Mouse (Mus musculus): ENCODE results near the gene Asna1. TPM values are rescaled to one million over a fixed set of nuclear protein-coding genes. Genes with fewer than 3 reads are reported as not detected.

Asna1 gene
- total RNA-seq, 1 experiment from 2014 or later: 49.6 TPM

DNA sequence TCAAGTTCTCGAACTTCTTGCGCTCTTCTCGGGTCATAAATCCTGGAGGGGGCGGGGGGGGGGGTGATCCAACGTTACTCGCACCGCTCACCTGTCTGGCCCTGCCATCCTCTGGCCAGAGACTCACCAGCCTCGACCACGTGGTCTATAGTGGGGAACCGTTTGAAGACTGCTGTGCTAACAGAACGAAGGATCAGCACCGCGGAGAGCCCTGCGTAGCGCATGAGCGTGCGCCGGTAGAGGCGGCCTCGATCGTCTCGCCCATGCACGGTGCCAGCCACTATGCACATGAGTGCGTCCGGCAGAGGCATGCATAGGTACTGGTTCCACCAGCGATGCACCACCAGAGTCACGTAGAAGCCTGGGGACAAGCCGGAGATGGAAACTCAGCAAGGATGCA, 13.8 kb downstream of the Asna1 start:
- peak in 1 of 2 experiments; percentile 31; a peak in 1 of 4 replicates for ATAC-seq (replicated peaks in 1 of 2; ENCODE audit: insufficient read depth in 1 of 2, low FRiP score in 2 of 2, low TSS enrichment in 1 of 2, low read depth in 1 of 2, poor library complexity in 2 of 2, severe bottlenecking in 2 of 2)

DNA sequence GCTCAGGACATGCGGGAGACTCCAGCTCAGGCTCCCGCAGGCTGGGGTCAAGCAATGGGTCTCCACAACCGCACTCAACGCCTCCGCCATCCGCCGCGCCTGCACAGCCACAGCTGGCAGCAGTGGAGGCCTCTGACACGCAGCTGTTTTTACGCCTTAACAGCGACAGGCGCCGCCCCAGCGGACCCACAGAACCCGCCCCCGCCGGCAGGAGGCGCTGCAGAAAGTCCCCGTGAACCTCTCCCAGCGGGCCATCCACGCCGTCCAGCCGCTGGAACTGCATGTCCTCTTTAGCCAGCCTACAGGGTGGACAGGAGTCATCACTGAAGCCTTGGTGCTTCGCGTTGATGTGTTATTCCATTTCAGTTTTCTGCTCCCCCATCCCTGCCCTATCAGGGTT, 17.4 kb downstream of the Asna1 start:
- ATAC-seq (replicated peaks in 1 of 2; ENCODE audit: insufficient read depth in 1 of 2, low FRiP score in 2 of 2, low TSS enrichment in 1 of 2, low read depth in 1 of 2, poor library complexity in 2 of 2, severe bottlenecking in 2 of 2): 0 out of 4 replicates have a peak, but pooled peaks of 1 of the 2 experiments have one; percentile 16

DNA sequence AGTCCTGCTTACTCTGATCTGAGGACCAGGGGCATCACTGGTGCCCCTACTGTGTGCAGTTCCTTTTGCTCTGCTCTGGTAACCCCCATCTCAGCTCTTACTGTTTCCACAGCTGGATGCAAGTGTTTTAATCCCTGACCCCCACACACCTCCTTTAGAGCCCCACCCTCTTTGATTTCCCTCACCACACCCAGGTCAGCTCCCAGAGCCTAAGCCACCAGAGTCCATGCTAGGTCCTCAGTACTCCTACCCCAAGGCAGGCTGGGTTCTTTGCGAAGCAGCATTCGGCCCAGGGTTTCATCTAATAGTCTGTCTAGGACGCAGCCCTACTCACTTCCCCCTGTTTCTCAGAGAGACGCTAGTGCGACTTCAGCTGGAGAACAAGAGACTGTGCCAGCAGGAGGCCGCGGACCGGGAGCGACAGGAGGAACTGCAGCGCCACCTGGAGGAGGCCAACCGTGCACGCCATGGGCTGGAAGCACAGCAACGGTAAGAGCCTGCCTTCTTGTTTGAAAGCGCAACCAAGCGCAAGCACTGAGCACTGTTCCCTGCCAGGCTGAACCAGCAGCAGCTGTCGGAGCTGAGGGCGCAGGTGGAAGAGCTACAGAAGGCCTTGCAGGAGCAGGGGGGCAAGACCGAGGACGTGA, 27.3 kb downstream of the Asna1 start:
- peak; percentile 96 to 99 for ATAC-seq (replicated peaks in 1 of 2; ENCODE audit: insufficient read depth in 1 of 2, low FRiP score in 2 of 2, low TSS enrichment in 1 of 2, low read depth in 1 of 2, poor library complexity in 2 of 2, severe bottlenecking in 2 of 2)

DNA sequence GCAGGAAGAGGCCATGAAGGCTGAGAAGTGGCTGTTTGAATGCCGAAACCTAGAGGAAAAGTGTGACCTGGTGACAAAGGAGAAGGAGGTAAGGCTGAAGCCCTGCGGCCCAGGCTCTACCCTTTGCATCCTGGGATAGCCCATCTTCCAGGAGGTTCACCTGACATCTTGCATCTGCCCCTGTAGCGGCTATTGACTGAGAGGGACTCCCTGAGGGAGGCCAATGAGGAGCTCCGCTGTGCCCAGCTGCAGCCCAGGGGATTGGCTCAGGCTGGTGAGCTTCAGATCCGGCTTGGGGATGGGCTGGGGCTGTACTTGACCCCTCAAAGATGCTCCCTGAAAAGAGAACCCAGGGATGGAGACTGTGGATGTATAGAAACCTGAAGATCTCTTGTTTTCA, 28.1 kb downstream of the Asna1 start:
- ATAC-seq (replicated peaks in 1 of 2; ENCODE audit: insufficient read depth in 1 of 2, low FRiP score in 2 of 2, low TSS enrichment in 1 of 2, low read depth in 1 of 2, poor library complexity in 2 of 2, severe bottlenecking in 2 of 2): no peak

DNA sequence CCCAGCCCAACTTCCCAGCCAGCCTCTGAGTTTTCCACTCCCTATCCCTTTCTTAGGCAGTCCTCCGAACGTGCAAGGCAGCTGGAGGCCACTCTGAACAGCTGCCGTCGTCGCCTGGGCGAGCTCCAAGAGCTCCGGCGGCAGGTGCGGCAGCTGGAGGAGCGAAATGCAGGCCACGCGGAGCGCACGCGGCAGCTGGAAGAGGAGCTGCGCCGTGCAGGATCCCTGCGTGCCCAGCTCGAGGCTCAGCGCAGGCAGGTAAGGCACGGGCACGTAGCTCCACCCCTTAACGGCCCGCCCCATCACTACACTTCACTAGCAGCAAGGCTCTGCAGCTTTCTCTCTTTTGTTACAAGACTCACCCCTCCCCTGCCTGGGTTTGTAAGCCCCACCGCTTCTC, 29.4 kb downstream of the Asna1 start:
- ATAC-seq (replicated peaks in 1 of 2; ENCODE audit: insufficient read depth in 1 of 2, low FRiP score in 2 of 2, low TSS enrichment in 1 of 2, low read depth in 1 of 2, poor library complexity in 2 of 2, severe bottlenecking in 2 of 2): no peak

DNA sequence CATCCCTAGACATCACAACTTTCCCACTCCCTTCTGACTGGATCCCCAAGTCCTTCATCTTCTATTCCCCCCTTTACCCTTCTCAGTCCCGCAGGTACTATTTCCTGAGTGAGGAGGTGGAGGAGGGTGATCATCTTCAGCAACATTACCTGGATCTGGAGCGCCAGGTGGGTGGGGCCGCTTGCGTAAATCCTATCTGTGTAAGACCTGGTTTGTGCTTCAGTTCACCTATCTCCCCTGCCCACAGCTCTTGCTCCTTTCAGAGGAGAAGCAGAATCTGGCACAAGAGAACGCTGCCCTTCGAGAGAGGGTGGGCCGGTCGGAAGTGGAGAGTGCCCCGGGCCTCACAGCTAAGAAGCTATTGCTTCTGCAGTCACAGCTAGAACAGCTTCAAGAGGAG, 30.7 kb downstream of the Asna1 start:
- no peak for ATAC-seq (replicated peaks in 1 of 2; ENCODE audit: insufficient read depth in 1 of 2, low FRiP score in 2 of 2, low TSS enrichment in 1 of 2, low read depth in 1 of 2, poor library complexity in 2 of 2, severe bottlenecking in 2 of 2)

DNA sequence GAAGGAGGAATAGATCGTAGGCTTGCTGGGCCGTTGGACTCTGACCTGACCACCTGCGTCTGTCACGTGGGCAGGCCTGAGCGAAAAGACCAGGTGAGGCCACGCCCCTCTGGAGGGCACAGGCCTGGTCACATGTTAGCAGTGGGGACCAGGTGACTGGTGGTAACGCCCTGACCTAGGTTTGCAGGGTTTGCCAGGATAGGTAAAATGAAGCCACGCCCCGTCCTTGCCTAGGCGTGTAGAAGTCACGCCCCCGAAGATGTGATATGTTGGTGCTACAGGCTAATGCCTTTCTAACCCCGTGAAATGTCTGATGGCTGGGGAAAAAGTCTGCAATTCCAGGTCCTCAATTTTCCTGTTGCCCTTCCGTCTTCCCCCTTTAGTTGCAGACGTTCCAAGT, 34.2 kb downstream of the Asna1 start:
- ATAC-seq (replicated peaks in 1 of 2; ENCODE audit: insufficient read depth in 1 of 2, low FRiP score in 2 of 2, low TSS enrichment in 1 of 2, low read depth in 1 of 2, poor library complexity in 2 of 2, severe bottlenecking in 2 of 2): peak in 1 of 2 experiments; percentile 8; a peak in 1 of 4 replicates

DNA sequence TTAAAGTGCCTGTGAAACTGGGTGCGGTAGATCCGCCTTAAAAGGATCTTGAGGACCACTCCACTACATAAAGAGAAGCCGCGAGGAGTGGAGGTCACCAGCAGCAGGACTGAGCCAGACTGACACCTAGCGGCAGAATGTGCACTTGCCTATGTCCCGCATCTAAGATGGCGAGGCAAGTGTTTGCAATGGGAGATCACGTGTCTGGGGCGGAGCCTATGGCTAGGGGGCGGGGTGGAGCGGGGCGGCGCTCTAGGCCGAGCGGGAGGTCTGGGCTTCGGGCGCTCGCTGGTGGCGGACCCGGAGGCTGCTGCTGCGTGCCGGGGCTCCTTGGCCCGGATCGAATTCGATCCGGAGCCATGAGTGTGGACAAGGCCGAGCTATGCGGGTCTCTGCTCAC, 34.7 kb downstream of the Asna1 start, which contains the start of gene Hook2:
Gene Hook2, plus strand, starts transcription at position 255 of the 400 bp plus-strand sequence.
- ATAC-seq (replicated peaks in 1 of 2; ENCODE audit: insufficient read depth in 1 of 2, low FRiP score in 2 of 2, low TSS enrichment in 1 of 2, low read depth in 1 of 2, poor library complexity in 2 of 2, severe bottlenecking in 2 of 2): peak; percentile 79 to 87

DNA sequence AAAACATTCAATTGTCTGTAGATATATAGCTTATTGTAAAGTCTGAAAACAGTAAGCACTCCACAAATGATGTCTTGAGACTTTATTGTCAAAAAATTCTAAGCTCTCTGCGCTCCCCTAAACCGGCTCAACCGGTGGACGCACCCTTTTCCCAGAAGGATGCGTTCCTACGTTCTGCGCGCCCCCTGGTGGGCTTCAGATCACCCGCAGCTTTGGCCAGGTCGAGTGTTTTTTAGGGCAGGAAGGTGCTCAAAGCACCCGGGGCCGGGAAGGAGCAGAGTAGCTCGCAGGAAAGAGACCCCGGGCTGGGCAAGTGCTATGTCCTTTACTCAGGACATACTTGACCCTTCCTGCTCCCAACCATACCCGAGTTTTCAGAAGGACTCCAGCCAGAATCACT, 35.3 kb downstream of the Asna1 start:
- ATAC-seq (replicated peaks in 1 of 2; ENCODE audit: insufficient read depth in 1 of 2, low FRiP score in 2 of 2, low TSS enrichment in 1 of 2, low read depth in 1 of 2, poor library complexity in 2 of 2, severe bottlenecking in 2 of 2): peak; percentile 43 to 51; a peak in 3 of 4 replicates

DNA sequence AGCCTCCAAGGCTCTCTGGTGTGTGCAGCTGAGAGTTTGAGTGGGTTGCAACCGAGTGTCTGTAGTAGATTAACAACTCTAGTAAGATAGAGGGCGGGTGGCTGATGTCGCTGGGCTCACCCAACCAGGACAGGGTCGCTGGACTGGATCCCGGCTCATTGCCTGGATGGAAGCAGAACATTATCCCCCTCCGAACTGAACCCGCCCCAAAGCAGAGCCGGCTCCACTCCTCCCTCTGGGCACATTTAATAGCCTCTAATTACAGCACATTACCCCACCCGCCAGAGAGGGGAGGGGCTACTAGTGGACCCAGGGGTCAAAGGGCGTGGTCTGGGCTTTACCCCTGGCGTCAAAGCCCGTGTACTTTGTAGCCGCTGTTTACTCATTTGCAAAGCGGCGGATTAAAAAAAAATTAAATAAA, 35.8 kb downstream of the Asna1 start:
- ATAC-seq (replicated peaks in 1 of 2; ENCODE audit: insufficient read depth in 1 of 2, low FRiP score in 2 of 2, low TSS enrichment in 1 of 2, low read depth in 1 of 2, poor library complexity in 2 of 2, severe bottlenecking in 2 of 2): no peak

DNA sequence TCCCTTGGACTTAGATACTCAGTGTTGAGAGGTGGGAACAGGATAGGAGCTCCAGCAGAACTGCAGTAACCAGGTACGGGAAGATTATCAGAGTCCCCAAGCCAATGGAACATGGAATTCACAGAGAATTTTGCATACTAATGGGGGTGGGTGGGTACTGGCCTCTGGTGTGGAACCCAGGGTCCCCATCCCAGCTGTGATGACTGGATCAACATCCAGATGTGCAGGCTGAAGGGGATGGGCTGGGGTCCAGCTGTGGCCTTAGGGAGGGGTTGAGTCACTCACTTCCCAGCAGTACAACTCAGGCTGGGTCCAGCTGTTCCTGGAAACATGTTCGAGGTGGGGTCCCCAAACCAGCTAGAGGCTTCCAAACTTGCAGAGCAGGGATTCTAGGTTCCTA, 37.2 kb downstream of the Asna1 start:
- no peak for ATAC-seq (replicated peaks in 1 of 2; ENCODE audit: insufficient read depth in 1 of 2, low FRiP score in 2 of 2, low TSS enrichment in 1 of 2, low read depth in 1 of 2, poor library complexity in 2 of 2, severe bottlenecking in 2 of 2)

DNA sequence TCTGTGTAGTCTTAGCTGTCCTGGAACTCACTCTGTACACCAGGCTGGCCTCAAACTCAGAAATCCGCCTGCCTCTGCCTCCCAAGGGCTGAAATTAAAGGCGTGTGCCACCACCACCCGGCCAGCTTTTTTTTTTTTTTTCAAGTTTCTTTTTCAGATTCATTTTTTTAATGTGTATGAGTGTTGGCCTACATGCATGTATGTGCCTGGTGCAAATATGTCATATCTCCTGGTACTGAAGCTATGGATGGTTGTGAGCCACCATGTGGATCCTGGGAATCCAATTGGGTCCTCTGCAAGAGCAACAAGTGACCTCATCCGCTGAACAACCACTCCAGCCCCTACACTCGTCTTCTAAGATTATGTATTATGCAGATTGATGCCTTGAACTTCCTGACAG, 37.7 kb downstream of the Asna1 start:
- ATAC-seq (replicated peaks in 1 of 2; ENCODE audit: insufficient read depth in 1 of 2, low FRiP score in 2 of 2, low TSS enrichment in 1 of 2, low read depth in 1 of 2, poor library complexity in 2 of 2, severe bottlenecking in 2 of 2): no peak

DNA sequence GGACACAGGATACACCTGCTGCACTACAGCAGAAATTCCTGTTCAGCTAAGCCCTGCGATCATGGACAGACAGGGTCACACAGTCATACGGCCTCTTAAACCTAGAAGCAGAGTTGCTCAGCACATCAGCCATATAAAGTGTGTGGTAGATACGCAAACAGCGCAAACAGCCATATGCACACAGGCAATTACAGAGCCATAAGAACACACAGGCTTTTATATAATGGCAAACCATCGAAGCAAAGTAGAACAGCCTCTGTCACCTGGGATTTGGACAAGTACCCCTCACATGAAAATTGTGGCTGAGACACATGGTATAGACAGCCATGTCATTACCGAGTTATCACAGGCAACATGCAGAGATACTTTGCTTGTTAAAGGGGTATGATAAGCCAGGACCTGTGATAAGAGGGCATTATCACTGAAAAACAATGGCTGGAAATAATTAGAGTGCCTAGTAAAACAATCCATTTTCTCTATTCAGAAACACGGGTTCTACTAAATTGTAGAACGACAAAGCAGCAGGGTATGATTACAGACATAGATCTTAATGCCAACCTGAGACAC, 38.6 kb downstream of the Asna1 start:
- peak in 1 of 2 experiments; percentile 8; a peak in 2 of 4 replicates for ATAC-seq (replicated peaks in 1 of 2; ENCODE audit: insufficient read depth in 1 of 2, low FRiP score in 2 of 2, low TSS enrichment in 1 of 2, low read depth in 1 of 2, poor library complexity in 2 of 2, severe bottlenecking in 2 of 2)

DNA sequence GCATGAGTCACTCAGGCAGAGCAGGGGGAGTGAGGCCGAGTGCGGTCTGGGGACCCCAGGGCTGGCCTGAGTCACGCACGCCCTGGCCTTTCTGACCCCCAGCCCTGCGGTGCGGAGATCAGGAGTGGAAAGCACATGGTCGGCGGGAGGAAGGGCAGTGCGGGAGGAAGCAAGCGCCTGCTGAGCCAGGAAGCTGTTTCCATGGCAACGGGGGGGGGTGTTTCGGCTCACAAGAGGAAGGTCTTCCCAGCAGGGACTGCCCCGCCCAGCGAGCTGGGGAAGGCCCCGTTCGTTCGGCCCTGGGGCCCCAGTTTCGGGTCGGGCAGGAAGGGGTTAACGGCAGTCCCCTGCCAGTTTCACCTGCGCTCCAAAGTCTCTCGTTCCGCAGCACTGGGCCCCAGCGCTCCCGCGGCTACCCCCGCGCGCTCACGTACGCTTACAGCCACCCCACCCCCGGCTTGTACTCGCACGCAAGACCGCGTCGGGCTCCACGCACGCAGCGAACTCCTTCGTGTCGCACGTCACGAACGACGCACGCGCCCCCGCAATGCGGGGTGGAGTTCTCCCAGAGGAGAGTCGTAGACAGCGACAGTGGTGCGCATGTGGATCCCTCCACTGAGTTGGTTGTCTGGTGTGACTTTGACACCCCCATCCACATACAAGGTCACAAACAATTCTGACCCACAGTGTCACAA, 39.2 kb downstream of the Asna1 start:
- ATAC-seq (replicated peaks in 1 of 2; ENCODE audit: insufficient read depth in 1 of 2, low FRiP score in 2 of 2, low TSS enrichment in 1 of 2, low read depth in 1 of 2, poor library complexity in 2 of 2, severe bottlenecking in 2 of 2): peak; percentile 60 to 63

DNA sequence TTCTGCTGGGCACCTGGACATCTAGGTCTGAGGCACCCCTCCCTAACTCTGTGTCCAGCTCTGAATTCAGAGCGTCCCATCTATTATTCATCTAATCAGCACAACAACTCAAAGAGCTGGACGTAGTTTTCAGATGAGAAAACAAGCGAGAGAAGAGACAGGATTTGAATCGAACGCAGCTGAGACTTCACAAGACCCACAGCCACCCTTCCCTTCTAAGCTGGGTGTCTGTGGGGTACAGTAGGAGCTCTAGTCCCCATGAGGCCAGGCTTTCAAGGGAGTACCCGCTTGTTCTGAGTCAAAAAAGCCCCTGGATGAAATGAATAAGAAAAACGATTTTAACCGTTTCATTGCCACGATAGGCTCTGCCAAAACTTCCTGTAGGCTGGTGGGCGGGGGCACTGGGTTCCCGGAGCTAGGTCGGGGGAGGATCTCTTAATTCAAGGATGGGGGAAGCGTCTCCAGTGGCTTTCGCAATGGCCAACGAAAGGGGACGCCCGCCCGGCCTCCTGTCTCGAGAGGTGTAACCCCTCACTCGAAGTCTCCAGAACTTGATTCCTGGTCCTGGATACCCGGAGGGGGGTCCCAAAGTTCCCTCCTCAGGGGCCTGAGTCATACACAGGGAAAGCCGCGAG, 39.9 kb downstream of the Asna1 start:
- no peak for ATAC-seq (replicated peaks in 1 of 2; ENCODE audit: insufficient read depth in 1 of 2, low FRiP score in 2 of 2, low TSS enrichment in 1 of 2, low read depth in 1 of 2, poor library complexity in 2 of 2, severe bottlenecking in 2 of 2)

DNA sequence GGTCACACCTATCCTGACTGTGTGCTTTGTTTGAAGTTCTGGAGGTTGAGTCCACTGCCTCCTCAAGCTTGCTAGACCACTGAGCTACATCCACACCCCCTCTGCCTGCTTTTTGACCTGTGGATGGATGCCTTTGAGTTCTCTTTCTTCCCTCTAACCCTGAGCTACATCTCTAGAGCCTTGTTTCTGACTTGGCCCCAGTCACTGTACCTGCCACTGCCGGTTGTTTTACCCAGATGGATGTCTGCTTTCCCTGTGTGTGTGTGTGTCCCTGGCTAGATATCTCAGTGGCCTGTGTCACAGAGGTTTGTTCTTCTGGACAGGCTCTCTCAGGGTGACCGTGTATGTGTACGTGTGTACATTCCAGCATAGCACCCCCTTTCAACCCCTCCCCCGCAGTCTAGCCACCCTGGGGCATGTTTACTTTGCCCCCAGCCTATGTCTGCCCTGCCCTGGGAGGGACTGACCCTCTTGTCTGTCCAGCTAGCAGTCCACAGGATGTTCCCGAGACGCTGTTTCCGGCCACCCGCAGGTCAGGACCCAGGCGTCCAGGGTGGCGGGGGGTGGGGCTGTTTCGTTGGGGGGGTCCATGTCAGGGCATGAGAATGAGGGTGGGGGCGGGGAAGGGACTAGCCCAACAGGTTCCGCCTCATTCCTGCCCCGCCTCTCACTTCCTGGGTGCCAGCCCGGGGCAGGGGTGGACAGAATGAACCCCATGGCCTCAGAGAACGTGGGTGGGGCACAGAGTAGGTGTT, 40.6 kb downstream of the Asna1 start:
- no peak for ATAC-seq (replicated peaks in 1 of 2; ENCODE audit: insufficient read depth in 1 of 2, low FRiP score in 2 of 2, low TSS enrichment in 1 of 2, low read depth in 1 of 2, poor library complexity in 2 of 2, severe bottlenecking in 2 of 2)

DNA sequence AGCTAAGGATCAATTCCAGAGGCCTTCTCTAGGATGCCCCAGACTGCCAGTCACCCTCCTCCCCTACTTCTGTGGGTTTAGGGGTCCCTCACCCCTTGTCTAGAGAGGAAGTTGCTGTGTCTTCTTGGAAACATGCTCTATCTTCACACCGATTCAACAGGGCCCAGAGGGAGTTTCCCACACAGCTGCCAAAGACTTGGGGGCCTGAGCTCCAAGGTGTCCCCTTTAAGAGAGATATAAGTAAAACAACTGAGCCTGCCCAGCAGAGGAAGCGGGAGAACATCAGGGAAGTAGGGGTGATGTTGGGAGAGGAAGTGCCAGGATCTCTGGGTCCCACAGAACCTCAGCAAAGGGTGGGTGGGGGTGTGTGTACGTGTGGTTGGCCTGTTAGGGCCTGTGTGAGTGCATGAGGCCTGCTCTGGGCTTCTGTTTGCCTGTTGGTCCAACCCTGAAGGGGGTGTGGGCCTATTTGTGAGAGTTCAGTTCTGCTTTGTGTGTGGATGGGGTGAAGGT, 42.5 kb downstream of the Asna1 start:
- ATAC-seq (replicated peaks in 1 of 2; ENCODE audit: insufficient read depth in 1 of 2, low FRiP score in 2 of 2, low TSS enrichment in 1 of 2, low read depth in 1 of 2, poor library complexity in 2 of 2, severe bottlenecking in 2 of 2): no peak
